Mouse (Mus musculus) kidney, embryonic 14.5 days (tissue): ENCODE data around the gene Vamp1. TPM values are rescaled to one million over a fixed set of nuclear protein-coding genes. Genes with fewer than 3 reads are reported as not detected.

ENCODE experiments used
- ATAC-seq: fragments of 200-750 bp; cut with Nextera tagmentation; 2 replicates; pipeline ENCODE4 v1.8.0; 2017; ENCODE audit warnings: moderate number of reproducible peaks, mild to moderate bottlenecking, moderate TSS enrichment, moderate library complexity; ENCODE audit not compliant: low FRiP score, low TSS enrichment
- H3K27ac ChIP-seq: fragments of 300-500 bp; sonication (generic); 2 replicates; pipeline ENCODE4 v1.5.1; 2014; ENCODE audit warnings: low read depth, mild to moderate bottlenecking, low read length, moderate library complexity, mixed read lengths
- H3K27me3 ChIP-seq: fragments of 300-500 bp; sonication (generic); 2 replicates; pipeline ENCODE4 v1.6.1; 2014; ENCODE audit warnings: mild to moderate bottlenecking, low read length; ENCODE audit not compliant: control insufficient read depth, insufficient read depth
- H3K36me3 ChIP-seq: fragments of 300-500 bp; sonication (generic); 2 replicates; pipeline ENCODE4 v1.6.1; 2014; ENCODE audit warnings: low read length, mixed read lengths; ENCODE audit not compliant: control insufficient read depth, insufficient read depth
- H3K4me1 ChIP-seq: fragments of 300-500 bp; sonication (generic); 2 replicates; pipeline ENCODE4 v1.6.1; 2014; ENCODE audit warnings: low read length, mixed read lengths; ENCODE audit not compliant: control insufficient read depth, insufficient read depth
- H3K4me2 ChIP-seq: fragments of 300-500 bp; sonication (generic); replicated peaks from 2 replicates; pipeline ENCODE4 v1.6.1; 2014; ENCODE audit warnings: low read depth, mild to moderate bottlenecking, low read length
- H3K4me3 ChIP-seq: fragments of 300-500 bp; sonication (generic); 2 replicates; pipeline ENCODE4 v1.5.1; 2014; ENCODE audit warnings: mild to moderate bottlenecking, low read length
- H3K9ac ChIP-seq: fragments of 300-500 bp; sonication (generic); 2 replicates; pipeline ENCODE4 v1.6.1; 2014; ENCODE audit warnings: low read depth, mild to moderate bottlenecking, low read length, moderate library complexity
- H3K9me3 ChIP-seq: fragments of 300-500 bp; sonication (generic); 2 replicates; pipeline ENCODE4 v1.6.1; 2016; ENCODE audit warnings: low read length; ENCODE audit not compliant: control insufficient read depth
- WGBS: fragments of 180-500 bp; shearing (Covaris S2); extraction: QIAGEN DNeasy Blood & Tissue Kit; methylation state at CpG from one replicate; pipeline ENCODE4 v1.1.7; 2014; 5-methylcytosine and 5-hydroxymethylcytosine counted together
- polyA plus RNA-seq: library from polyadenylated mRNA; unstranded; fragments of >200 nt; fragmentation: Nextera tagmentation; extraction: Ambion mirVana; gene quantifications from 2 replicates; pipeline ENCODE4 v1.2.1, GENCODE M21; 2014

The Vamp1 gene
- polyA plus RNA-seq, 1 experiment from 2014 or later = 2.0 TPM

DNA sequence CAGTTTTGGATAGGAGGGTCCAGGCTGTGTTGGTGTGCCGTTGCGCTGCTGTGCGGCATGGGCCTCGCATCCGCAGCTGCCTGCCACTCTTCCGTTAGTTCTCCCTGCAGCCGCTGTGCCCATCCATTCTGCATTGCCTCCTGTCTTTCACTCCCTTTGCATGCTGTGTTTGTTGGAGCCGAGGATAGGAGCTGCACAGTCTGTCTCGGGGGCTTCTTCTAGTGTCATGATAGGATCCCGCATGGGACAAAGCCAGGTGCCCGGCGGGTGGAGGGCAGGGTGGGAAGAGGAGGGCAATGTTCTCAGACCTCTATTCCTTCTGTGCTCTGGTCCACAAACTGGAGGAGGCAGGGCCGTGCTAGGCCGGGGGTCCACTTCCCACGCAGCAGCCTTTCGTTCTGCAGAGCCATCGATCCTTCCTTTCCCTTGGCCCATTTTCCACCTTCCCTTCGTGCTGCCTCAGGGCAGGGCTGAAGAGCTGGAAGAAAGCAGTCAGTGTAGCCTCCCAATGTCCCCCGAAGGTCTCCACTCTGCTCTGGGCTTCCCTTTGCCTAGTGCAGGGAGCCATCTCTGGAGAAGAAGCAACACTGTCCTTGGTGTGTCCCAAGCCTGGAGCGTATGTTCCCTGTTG lies 5.9 kb downstream of the Vamp1 start:
- no peaks in the 10 kb centered on the region for H3K9me3 ChIP-seq
- no peak overlapping the region for H3K9ac ChIP-seq
- no peak overlapping the region for H3K27ac ChIP-seq
- no peaks in the 10 kb centered on the region for H3K27me3 ChIP-seq
- no peaks in the 10 kb centered on the region for H3K4me1 ChIP-seq
- H3K4me2 ChIP-seq = no peak overlapping the region
- WGBS = 89% methylated on average over 20 of the region's 20 CpGs
- H3K4me3 ChIP-seq = no peak overlapping the region
- no peaks in the 10 kb centered on the region for H3K36me3 ChIP-seq
- ATAC-seq = no peak

DNA sequence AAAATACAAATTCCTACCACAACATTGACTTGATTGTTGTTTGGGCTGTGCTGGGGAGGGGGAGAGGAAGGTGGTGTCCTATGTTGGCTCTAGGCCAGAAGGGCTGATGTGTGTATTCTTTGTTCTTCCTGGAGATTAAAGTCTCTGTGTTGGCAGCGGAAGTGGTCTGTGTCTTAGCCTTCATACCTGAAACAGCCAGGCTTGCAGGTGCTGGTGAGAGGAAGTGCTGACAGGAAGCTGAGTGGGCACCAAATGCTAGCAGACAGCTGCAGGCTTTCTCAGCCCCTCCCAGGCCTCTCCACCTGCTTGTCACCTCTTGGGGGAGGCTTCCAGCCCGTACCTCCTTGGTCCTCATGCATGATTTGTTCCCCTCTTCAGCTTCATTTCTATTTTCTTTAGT lies 6.8 kb downstream of the Vamp1 start:
- 55% methylated on average over 2 of the region's 2 CpGs for WGBS
- H3K27me3 ChIP-seq = no peaks in the 10 kb centered on the region
- no peak for ATAC-seq
- H3K4me2 ChIP-seq = no peak overlapping the region
- H3K9me3 ChIP-seq = no peaks in the 10 kb centered on the region
- H3K4me3 ChIP-seq = no peak overlapping the region
- H3K4me1 ChIP-seq = no peaks in the 10 kb centered on the region
- H3K36me3 ChIP-seq = no peaks in the 10 kb centered on the region
- H3K9ac ChIP-seq = no peak overlapping the region
- no peak overlapping the region for H3K27ac ChIP-seq

DNA sequence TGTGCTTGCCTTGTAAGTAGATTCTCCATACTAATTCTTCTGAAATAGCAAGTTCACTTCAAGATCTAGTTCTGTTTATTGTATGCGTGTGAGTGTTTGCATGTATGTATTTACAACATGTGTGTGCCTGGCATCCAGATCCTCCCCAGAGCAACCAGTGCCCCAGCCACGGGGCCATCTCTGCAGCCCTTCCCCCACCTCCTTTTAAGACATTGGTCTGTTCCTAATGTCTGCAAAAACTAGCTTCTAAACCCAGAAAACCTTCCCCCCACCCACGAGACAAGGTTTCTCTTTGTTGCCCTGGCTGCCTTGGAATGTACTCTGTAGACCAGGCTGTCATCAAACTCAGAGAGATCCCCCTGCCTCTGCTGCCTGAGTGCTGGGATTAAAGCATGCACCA lies 7.2 kb downstream of the Vamp1 start:
- H3K27me3 ChIP-seq = no peaks in the 10 kb centered on the region
- no peaks in the 10 kb centered on the region for H3K9me3 ChIP-seq
- WGBS = 83% methylated on average over 3 of the region's 3 CpGs
- no peak overlapping the region for H3K27ac ChIP-seq
- ATAC-seq = no peak
- H3K36me3 ChIP-seq = no peaks in the 10 kb centered on the region
- H3K4me2 ChIP-seq = no peak overlapping the region
- H3K9ac ChIP-seq = no peak overlapping the region
- no peaks in the 10 kb centered on the region for H3K4me1 ChIP-seq
- H3K4me3 ChIP-seq = no peak overlapping the region

DNA sequence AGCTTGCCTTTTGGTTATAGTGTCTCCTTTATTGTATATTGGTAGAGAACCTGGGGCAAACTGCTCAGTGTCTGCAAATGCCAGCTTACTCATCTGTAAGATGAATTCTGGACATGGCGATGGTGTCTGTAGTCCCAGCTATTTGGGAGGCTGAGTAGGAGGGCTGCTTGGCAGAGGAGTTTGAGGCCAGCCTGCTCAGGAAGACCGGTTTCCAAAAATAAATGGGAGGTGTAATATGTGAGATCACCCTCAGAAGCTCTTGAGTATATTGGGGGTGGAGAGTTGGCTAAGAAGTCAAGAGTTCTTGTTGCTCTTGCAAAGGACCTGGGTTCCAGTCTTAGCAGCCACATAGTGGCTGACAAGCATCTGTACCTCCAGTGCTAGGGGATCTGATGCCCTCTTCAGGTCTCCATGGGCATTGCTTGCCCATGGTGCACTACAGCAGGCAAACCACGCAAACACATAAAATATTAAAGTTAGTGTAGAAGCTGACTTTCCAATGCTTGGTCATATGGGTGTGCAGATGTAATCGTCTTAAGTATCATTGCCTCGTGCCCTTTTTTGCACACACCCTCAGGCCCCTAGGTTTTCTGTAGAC lies 10.3 kb downstream of the Vamp1 start:
- Histone ChIP-seq H3K27ac (no peak overlapping the region), H3K36me3 (no peaks in the 10 kb centered on the region), H3K4me1 (0 out of 2 replicates have a peak, but pooled peaks cover 3% of the 10 kb centered on the region), H3K4me2 (no peak overlapping the region), H3K9me3 (no peaks in the 10 kb centered on the region), H3K4me3 (no peak overlapping the region), H3K27me3 (no peaks in the 10 kb centered on the region), H3K9ac (no peak overlapping the region)
- 87% methylated on average over 5 of the region's 5 CpGs for WGBS
- no peak for ATAC-seq

DNA sequence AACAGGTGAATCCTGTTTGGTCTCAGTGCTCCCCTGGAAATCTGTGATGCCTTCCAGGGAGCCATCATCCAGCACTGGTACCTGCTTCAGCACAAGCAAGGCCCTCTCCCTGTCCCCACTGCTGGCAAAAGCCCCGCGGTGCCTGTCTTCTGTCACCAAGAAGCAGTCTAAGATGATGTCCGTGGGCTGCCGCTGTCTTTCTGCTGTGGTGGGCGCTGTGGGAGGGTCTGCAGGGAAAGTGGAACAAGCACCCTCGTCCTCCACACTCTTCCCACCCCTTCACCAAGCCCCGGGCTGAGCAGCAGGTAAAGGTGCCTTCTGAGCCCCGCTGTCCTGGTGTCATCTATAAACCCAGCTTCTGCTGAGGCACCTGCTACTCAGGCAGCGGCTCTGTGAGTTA lies 15.2 kb downstream of the Vamp1 start:
- WGBS = 62% methylated on average over 9 of the region's 9 CpGs

DNA sequence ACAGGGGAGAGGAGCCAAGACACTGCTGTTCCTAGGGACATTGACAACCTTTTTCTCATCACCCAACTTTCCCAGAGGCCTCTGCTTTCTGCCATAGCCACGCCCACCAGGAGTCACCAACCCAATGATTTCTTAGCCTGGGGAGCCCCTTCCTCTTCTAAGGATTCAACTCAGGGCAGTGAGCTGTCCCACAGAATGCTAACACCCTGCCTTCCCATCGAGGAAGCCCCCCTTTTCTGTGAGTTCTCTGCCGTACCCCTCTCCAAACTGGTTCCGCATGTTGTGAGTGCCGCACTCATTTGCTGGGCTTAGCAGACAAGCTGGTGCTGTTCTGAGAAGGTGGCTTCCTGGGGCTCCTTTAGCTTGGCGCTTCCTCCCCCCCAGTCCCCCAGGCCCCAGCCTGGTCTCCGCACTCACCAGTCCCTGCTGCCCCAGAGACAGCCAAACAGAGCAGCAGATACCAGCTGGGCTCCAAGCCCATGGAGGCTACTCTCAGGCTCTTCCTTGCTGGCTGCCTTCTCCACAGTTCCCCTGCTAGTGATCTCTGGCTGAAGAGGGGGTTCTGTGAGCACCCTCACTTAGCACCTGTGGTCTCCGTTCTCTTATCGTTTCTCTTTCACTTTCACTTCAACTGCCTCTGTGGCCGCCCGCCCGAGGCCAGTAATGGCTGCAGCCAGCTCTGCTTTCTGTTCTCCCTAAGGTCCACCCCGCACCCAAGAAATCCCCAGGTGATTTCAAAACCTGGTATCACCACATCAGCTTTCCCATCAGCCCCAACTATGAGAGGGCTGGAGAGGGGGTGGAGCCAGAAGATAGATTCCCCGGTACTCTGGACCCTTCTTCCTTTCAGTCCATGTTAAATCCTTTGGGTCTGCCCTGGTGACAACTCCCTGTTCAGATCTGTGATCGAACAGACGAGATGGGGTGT lies 16.0 kb downstream of the Vamp1 start, which contains the start of gene Tapbpl:
TSS of gene Tapbpl (minus strand) at position 744 of the 928 bp plus-strand sequence.
- 8% methylated on average over 16 of the region's 16 CpGs for WGBS
- Histone ChIP-seq H3K4me1 (peaks cover 7% of the 10 kb centered on the region; the same call in 1 of the 2 replicates), H3K9ac (peak within 1 kb of the TSS; percentile 77), H3K27me3 (no peaks in the 10 kb centered on the region), H3K9me3 (no peaks in the 10 kb centered on the region), H3K4me2 (peak within 1 kb of the TSS; percentile 59), H3K4me3 (peak within 1 kb of the TSS; percentile 47), H3K27ac (peak within 1 kb of the TSS; percentile 2; the same call in 1 of the 2 replicates), H3K36me3 (no peaks in the 10 kb centered on the region)
- peak; percentile 53; the same call in 1 of the 2 replicates for ATAC-seq

More for the DNA sequence above, 15.2 kb downstream of the Vamp1 start:
- Histone ChIP-seq H3K4me3 (no peak overlapping the region), H3K27ac (no peak overlapping the region), H3K27me3 (no peaks in the 10 kb centered on the region), H3K4me2 (no peak overlapping the region), H3K9ac (no peak overlapping the region), H3K9me3 (no peaks in the 10 kb centered on the region), H3K36me3 (no peaks in the 10 kb centered on the region), H3K4me1 (peaks cover 7% of the 10 kb centered on the region; the same call in 1 of the 2 replicates)
- ATAC-seq = no peak

DNA sequence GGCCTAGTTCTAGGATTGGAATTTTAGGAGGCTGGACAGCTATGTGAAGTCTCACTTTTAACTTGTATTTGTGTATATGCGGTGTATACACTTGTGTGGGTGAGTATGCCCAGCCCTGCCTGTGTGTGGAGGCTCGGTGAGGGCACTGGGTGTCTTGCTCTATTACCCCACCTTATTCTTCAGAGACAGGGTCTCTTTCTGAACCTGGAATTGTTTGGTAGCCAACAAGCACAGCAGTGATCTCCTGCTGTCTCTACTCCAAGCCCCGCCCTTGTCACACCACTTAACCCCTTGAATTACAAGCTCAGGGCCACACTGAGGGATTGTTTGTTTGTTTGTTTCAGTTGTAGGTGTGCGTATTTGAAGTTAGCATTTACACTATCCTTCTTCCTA lies 16.7 kb downstream of the Vamp1 start:
- Histone ChIP-seq H3K9me3 (no peaks in the 10 kb centered on the region), H3K27me3 (no peaks in the 10 kb centered on the region), H3K4me2 (peak overlapping the region; percentile 59), H3K36me3 (no peaks in the 10 kb centered on the region), H3K27ac (no peak overlapping the region), H3K4me3 (peak overlapping the region; percentile 47), H3K9ac (peak overlapping the region; percentile 77; the same call in 1 of the 2 replicates), H3K4me1 (peaks cover 7% of the 10 kb centered on the region; the same call in 1 of the 2 replicates)
- no peak for ATAC-seq
- WGBS = 58% methylated on average over 4 of the region's 4 CpGs

DNA sequence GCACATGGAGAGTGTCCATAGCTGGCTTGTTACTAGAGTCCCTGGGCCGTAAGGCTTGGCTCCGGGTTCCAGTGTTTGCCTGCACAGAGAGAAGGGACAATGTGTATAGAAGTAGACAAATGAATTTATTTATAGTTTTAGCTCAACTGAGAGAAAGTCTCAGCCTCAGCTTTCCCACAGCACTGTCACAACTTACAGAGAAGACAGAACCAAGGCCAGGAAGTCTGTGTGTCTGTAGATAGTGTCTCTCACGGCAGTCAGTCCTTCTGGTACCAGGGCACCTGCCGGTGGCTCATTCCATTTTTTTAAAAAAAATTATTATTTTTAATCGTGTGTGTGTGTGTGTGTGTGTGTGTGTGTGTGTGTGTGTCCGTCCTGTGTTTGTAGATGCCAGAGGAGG lies 17.2 kb downstream of the Vamp1 start:
- H3K9me3 ChIP-seq = no peaks in the 10 kb centered on the region
- no peaks in the 10 kb centered on the region for H3K36me3 ChIP-seq
- no peak overlapping the region for H3K9ac ChIP-seq
- H3K27me3 ChIP-seq = no peaks in the 10 kb centered on the region
- peaks cover 7% of the 10 kb centered on the region; the same call in 1 of the 2 replicates for H3K4me1 ChIP-seq
- H3K4me2 ChIP-seq = no peak overlapping the region
- no peak overlapping the region for H3K4me3 ChIP-seq
- no peak for ATAC-seq
- 78% methylated on average over 6 of the region's 6 CpGs for WGBS
- H3K27ac ChIP-seq = no peak overlapping the region
